Mouse (Mus musculus) layer of hippocampus, postnatal 10 days (tissue): ENCODE results near the gene Cabp2. TPM values are rescaled to one million over a fixed set of nuclear protein-coding genes. Genes with fewer than 3 reads are reported as not detected.
"Not testable (repeated sequence)": the region's sequence is repeated elsewhere in the genome, so short reads cannot be mapped to it uniquely, and the experiment has no call there.

Source experiments
- DNase-seq, 2 experiments: peaks; one replicate each; pipeline ENCODE4 v3.0.0; 2021; ENCODE audit warnings: low spot score in 2 of 2
- total RNA-seq, 2 experiments: library from RNA; stranded (reverse); gene quantifications; 2 replicates each; pipeline ENCODE4 v1.2.3; 2021

The Cabp2 gene
- total RNA-seq, 2 experiments from 2014 or later: not detected

GRCm38 (mm10) chr19:4055947-4056693, 25.3 kb upstream of the Cabp2 start:
- DNase-seq: no peak

GRCm38 (mm10) chr19:4056727-4057126, 24.7 kb upstream of the Cabp2 start:
- no peak for DNase-seq

- DNase-seq: no peak
Measured at GRCm38 (mm10) chr19:4057389-4057788, 24.0 kb upstream of the Cabp2 start.

- no peak for DNase-seq
Measured at GRCm38 (mm10) chr19:4057962-4058361, 23.4 kb upstream of the Cabp2 start.

GRCm38 (mm10) chr19:4058581-4058980, 22.8 kb upstream of the Cabp2 start:
- no peak for DNase-seq

- no peak for DNase-seq
Measured at GRCm38 (mm10) chr19:4059069-4059740, 22.2 kb upstream of the Cabp2 start, which contains the start of gene Gstp3. TSS of gene Gstp3 (minus strand) at chr19:4059569.

- DNase-seq: not testable (repeated sequence)
Measured at GRCm38 (mm10) chr19:4060044-4060898, 21.1 kb upstream of the Cabp2 start.

- no peak for DNase-seq
Measured at GRCm38 (mm10) chr19:4060899-4061465, 20.4 kb upstream of the Cabp2 start.

GRCm38 (mm10) chr19:4063357-4063756, 18.0 kb upstream of the Cabp2 start:
- not testable (repeated sequence) for DNase-seq

GRCm38 (mm10) chr19:4064501-4064900, 16.9 kb upstream of the Cabp2 start:
- not testable (repeated sequence) for DNase-seq

- no peak for DNase-seq
Measured at GRCm38 (mm10) chr19:4066280-4066679, 15.1 kb upstream of the Cabp2 start.

GRCm38 (mm10) chr19:4066877-4067276, 14.5 kb upstream of the Cabp2 start:
- no peak for DNase-seq

- DNase-seq: not testable (repeated sequence)
Measured at GRCm38 (mm10) chr19:4068242-4068641, 13.1 kb upstream of the Cabp2 start.

- no peak for DNase-seq
Measured at GRCm38 (mm10) chr19:4068717-4069410, 12.5 kb upstream of the Cabp2 start.

GRCm38 (mm10) chr19:4070311-4070710, 11.1 kb upstream of the Cabp2 start:
- DNase-seq: no peak

GRCm38 (mm10) chr19:4070756-4071155, 10.6 kb upstream of the Cabp2 start:
- no peak for DNase-seq

GRCm38 (mm10) chr19:4071406-4071805, 10.0 kb upstream of the Cabp2 start:
- DNase-seq: no peak

GRCm38 (mm10) chr19:4072706-4073424, 8.5 kb upstream of the Cabp2 start:
- no peak for DNase-seq

GRCm38 (mm10) chr19:4075531-4075930, 5.8 kb upstream of the Cabp2 start:
- no peak for DNase-seq

GRCm38 (mm10) chr19:4079594-4079993, 1.8 kb upstream of the Cabp2 start:
- no peak for DNase-seq
